10 mouse cellular contexts compared by ENCODE assay signal in genomic region chr12:79022882-79023281, GRCm38 (mm10). TPM values are rescaled to one million over a fixed set of nuclear protein-coding genes. Genes with fewer than 3 reads are reported as not detected.
A peak's percentile ranks its signal among the peaks of the same experiment; 100 is the strongest.
DNase-seq lines count a peak whose midpoint lies in the region; ATAC-seq lines count a peak whose summit lies in the region.
"Had no signal": no experiment of that assay in that cellular context is flagged by ENCODE, and none has a peak within 500 bp of the region (broad histone marks: within the 10 kb centered on the region; RNA-seq: fewer than 3 reads in every experiment).

No protein-coding gene starts in this region.

- H3K4me3 ChIP-seq in limb, embryonic 11.5 days (ENCODE audit: low read depth, low read length): no peak overlapping the region
- H3K4me3 ChIP-seq: embryonic facial prominence, embryonic 15.5 days; myocyte had no signal

- no peaks in the 10 kb centered on the region for H3K4me1 ChIP-seq in limb, embryonic 11.5 days (ENCODE audit: control insufficient read depth, insufficient read depth, low read length)
- H3K4me1 ChIP-seq: embryonic facial prominence, embryonic 15.5 days had no signal

- no peak overlapping the region for H3K9ac ChIP-seq in limb, embryonic 11.5 days (ENCODE audit: low read length)
- H3K9ac ChIP-seq: embryonic facial prominence, embryonic 15.5 days had no signal

- ATAC-seq in cerebellum, adult (ENCODE audit: insufficient number of reproducible peaks, low FRiP score, low TSS enrichment): peak; percentile 93
- peak; percentile 92 for ATAC-seq in frontal cortex, adult (ENCODE audit: low TSS enrichment)
- ATAC-seq in limb, embryonic 11.5 days (ENCODE audit: insufficient number of reproducible peaks, low FRiP score, low TSS enrichment, low read depth): no peak

- DNase-seq in ovary, postnatal 10 days (ENCODE audit: low spot score): peak; percentile 31
- DNase-seq in ovary, adult 18-20 months (ENCODE audit: low spot score): no peak
- peak; percentile 76 to 84 for DNase-seq in kidney, adult 8-10 months
- DNase-seq in limb, embryonic 11.5 days (ENCODE audit: low spot score): peak; percentile 70
- DNase-seq in right cerebral cortex, adult 18-20 months: peak; percentile 74
- no peak for DNase-seq in c-Kit-positive CD71-positive TER-119-positive erythroid progenitor cells, embryonic 14.5 days (ENCODE audit: low spot score)

- 11% methylated on average over 3 of the region's 3 CpGs for WGBS in limb, embryonic 11.5 days

- H3K27me3 ChIP-seq in limb, embryonic 11.5 days (ENCODE audit: control insufficient read depth, insufficient read depth, low read length): no peaks in the 10 kb centered on the region
- H3K27me3 ChIP-seq: embryonic facial prominence, embryonic 15.5 days had no signal

- H3K9me3 ChIP-seq in limb, embryonic 11.5 days (ENCODE audit: control insufficient read depth, low read length): no peaks in the 10 kb centered on the region
- H3K9me3 ChIP-seq: embryonic facial prominence, embryonic 15.5 days had no signal

- no peak overlapping the region for H3K4me2 ChIP-seq in limb, embryonic 11.5 days (ENCODE audit: low read depth, severe bottlenecking)
- H3K4me2 ChIP-seq: embryonic facial prominence, embryonic 15.5 days had no signal

- H3K36me3 ChIP-seq in limb, embryonic 11.5 days (ENCODE audit: control insufficient read depth, insufficient read depth, low read length): no peaks in the 10 kb centered on the region
- H3K36me3 ChIP-seq: embryonic facial prominence, embryonic 15.5 days had no signal

- no peak overlapping the region for H3K27ac ChIP-seq in limb, embryonic 11.5 days (replicated peaks; ENCODE audit: low read depth, low read length)
- H3K27ac ChIP-seq: embryonic facial prominence, embryonic 15.5 days had no signal

RNA-seq across cellular contexts. Expression of gene Plekhh1, which starts 6.1 kb away (rescaled TPM):
- polyA plus RNA-seq in limb, embryonic 11.5 days (2014; fragmentation: Nextera tagmentation; extraction: Ambion mirVana): 2.9 and 3.0 TPM in 2 replicates

RNA-seq across cellular contexts. Expression of gene Tmem229b, which starts 15.5 kb away (rescaled TPM):
- 1.8 and 2.9 TPM in 2 replicates for polyA plus RNA-seq in limb, embryonic 11.5 days (2014; fragmentation: Nextera tagmentation; extraction: Ambion mirVana)

Comparison
In these comparisons a context has a peak if more than half of its experiments do, and no peak if none do; other contexts are left out.
1. DNase-seq: peak in ovary, postnatal 10 days (single experiment), kidney, adult 8-10 months (2 of 2), limb, embryonic 11.5 days (single experiment) and right cerebral cortex, adult 18-20 months (single experiment); none in ovary, adult 18-20 months (single experiment) and c-Kit-positive CD71-positive TER-119-positive erythroid progenitor cells, embryonic 14.5 days (single experiment).